Mouse (Mus musculus) limb, embryonic 14.5 days (tissue): ENCODE measurements around the gene Dnah8. TPM values are rescaled to one million over a fixed set of nuclear protein-coding genes. Genes with fewer than 3 reads are reported as not detected.

ENCODE experiments used
- ATAC-seq: fragments of 200-750 bp; cut with Nextera tagmentation; 2 replicates; pipeline ENCODE4 v1.8.0; 2017; ENCODE audit warnings: low read depth, moderate number of reproducible peaks, moderate TSS enrichment; ENCODE audit not compliant: low FRiP score
- DNase-seq: peaks from one replicate; pipeline ENCODE4 v3.0.0-alpha.2; 2015; ENCODE audit warnings: low spot score
- H3K27ac ChIP-seq: fragments of 300-500 bp; sonication (generic); replicated peaks from 2 replicates; pipeline ENCODE4 v1.5.1; 2014; ENCODE audit warnings: low read depth, mild to moderate bottlenecking, low read length, moderate library complexity, mixed read lengths
- H3K27me3 ChIP-seq: fragments of 300-500 bp; sonication (generic); 2 replicates; pipeline ENCODE4 v1.6.1; 2014; ENCODE audit warnings: low read length, mixed read lengths; ENCODE audit not compliant: control insufficient read depth, insufficient read depth
- H3K36me3 ChIP-seq: fragments of 300-500 bp; sonication (generic); 2 replicates; pipeline ENCODE4 v1.6.1; 2014; ENCODE audit warnings: mild to moderate bottlenecking, low read length, moderate library complexity, mixed read lengths; ENCODE audit not compliant: control insufficient read depth, insufficient read depth
- H3K4me1 ChIP-seq: fragments of 300-500 bp; sonication (generic); 2 replicates; pipeline ENCODE4 v1.6.1; 2014; ENCODE audit warnings: antibody characterized with exemption, low read length, mixed read lengths; ENCODE audit not compliant: control insufficient read depth, insufficient read depth
- H3K4me2 ChIP-seq: fragments of 300-500 bp; sonication (generic); replicated peaks from 2 replicates; pipeline ENCODE4 v1.6.1; 2014; ENCODE audit warnings: low read depth, mild to moderate bottlenecking, low read length, moderate library complexity; ENCODE audit not compliant: severe bottlenecking
- H3K4me3 ChIP-seq: fragments of 300-500 bp; sonication (generic); replicated peaks from 2 replicates; pipeline ENCODE4 v1.5.1; 2014; ENCODE audit warnings: low read length
- H3K9ac ChIP-seq: fragments of 300-500 bp; sonication (generic); 2 replicates; pipeline ENCODE4 v1.6.1; 2014; ENCODE audit warnings: mild to moderate bottlenecking, low read depth, low read length, moderate library complexity; ENCODE audit not compliant: severe bottlenecking
- H3K9me3 ChIP-seq: fragments of 300-500 bp; sonication (generic); 2 replicates; pipeline ENCODE4 v1.6.1; 2016; ENCODE audit warnings: low read length; ENCODE audit not compliant: control insufficient read depth
- POLR2A ChIP-seq: fragments of 200-500 bp; IDR thresholded peaks from 2 replicates; pipeline ENCODE4 v1.8.0; 2012; ENCODE audit warnings: inconsistent platforms, mild to moderate bottlenecking, moderate library complexity, borderline replicate concordance; ENCODE audit not compliant: insufficient read depth, insufficient read length; ENCODE audit errors: extremely low read depth
- WGBS: fragments of 180-500 bp; shearing (Covaris S2); extraction: QIAGEN DNeasy Blood & Tissue Kit; methylation state at CpG from one replicate; pipeline ENCODE4 v1.1.7; 2014; 5-methylcytosine and 5-hydroxymethylcytosine counted together
- polyA plus RNA-seq, 2 experiments: library from polyadenylated mRNA; depleted of rRNA in 1 of 2; stranded (reverse) in 1 of 2; unstranded in 1 of 2; fragments of >200 nt; fragmentation: Nextera tagmentation in 1 of 2; extraction: Ambion mirVana in 1 of 2; gene quantifications; 2 replicates each; pipeline versions ENCODE4 v1.2.1 to v1.2.3; 2012 to 2014

Gene Dnah8
- polyA plus RNA-seq, 2 experiments, result 0.69 to 2.1 TPM

GRCm38 (mm10) chr17:30732736-30733135 is 108.6 kb downstream of the Dnah8 start:
- Histone ChIP-seq H3K27ac (no peak overlapping the region), H3K9me3 (peaks cover 2% of the 10 kb centered on the region; the same call in 1 of the 2 replicates), H3K9ac (no peak overlapping the region), H3K27me3 (no peaks in the 10 kb centered on the region), H3K4me1 (no peaks in the 10 kb centered on the region), H3K36me3 (no peaks in the 10 kb centered on the region), H3K4me3 (no peak overlapping the region), H3K4me2 (no peak overlapping the region)
- 70% methylated on average over 3 of the region's 3 CpGs for WGBS
- ATAC-seq (no peak), DNase-seq (no peak)
- TF ChIP-seq POLR2A, result no peak

DNA sequence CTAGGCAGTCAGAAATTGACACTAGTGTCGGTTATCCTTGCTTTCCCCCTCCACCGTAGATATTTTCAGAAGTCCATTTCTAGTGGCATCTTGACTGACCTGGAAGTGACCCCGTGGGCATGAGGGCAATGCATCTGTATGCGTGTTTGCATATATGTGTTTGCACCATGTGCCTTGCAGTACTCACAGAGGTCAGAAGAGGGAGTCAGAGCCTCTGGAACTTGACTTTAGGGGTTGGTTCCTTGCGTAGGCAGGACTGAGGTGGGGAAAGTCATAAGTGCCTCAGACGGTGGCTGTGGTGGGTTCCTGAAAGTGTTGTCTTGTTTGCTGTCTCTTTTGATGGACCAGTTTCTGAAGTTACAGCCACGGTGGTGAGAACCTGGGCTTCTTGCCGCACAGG is 110.6 kb downstream of the Dnah8 start:
- Histone ChIP-seq H3K4me3 (no peak overlapping the region), H3K9ac (no peak overlapping the region), H3K9me3 (peaks cover 2% of the 10 kb centered on the region; the same call in 1 of the 2 replicates), H3K36me3 (no peaks in the 10 kb centered on the region), H3K4me1 (no peaks in the 10 kb centered on the region), H3K27ac (no peak overlapping the region), H3K4me2 (no peak overlapping the region), H3K27me3 (no peaks in the 10 kb centered on the region)
- TF ChIP-seq POLR2A, result no peak
- WGBS, result 91% methylated on average over 8 of the region's 8 CpGs
- ATAC-seq (no peak), DNase-seq (no peak)

- H3K4me2 ChIP-seq, result no peak overlapping the region
- no peak overlapping the region for H3K4me3 ChIP-seq
- DNase-seq, result no peak
- H3K27me3 ChIP-seq, result no peaks in the 10 kb centered on the region
- no peaks in the 10 kb centered on the region for H3K36me3 ChIP-seq
- peaks cover 2% of the 10 kb centered on the region; the same call in 1 of the 2 replicates for H3K9me3 ChIP-seq
- H3K4me1 ChIP-seq, result no peaks in the 10 kb centered on the region
- no peak for ATAC-seq
- H3K9ac ChIP-seq, result no peak overlapping the region
- no peak overlapping the region for H3K27ac ChIP-seq
- TF ChIP-seq POLR2A, result no peak
- 88% methylated on average over 2 of the region's 2 CpGs for WGBS
These were observed 111.3 kb downstream of the Dnah8 start for GRCm38 (mm10) chr17:30735454-30735853.

- Histone ChIP-seq H3K36me3 (no peaks in the 10 kb centered on the region), H3K27me3 (no peaks in the 10 kb centered on the region), H3K9ac (no peak overlapping the region), H3K4me3 (no peak overlapping the region), H3K4me2 (no peak overlapping the region), H3K4me1 (no peaks in the 10 kb centered on the region), H3K27ac (no peak overlapping the region), H3K9me3 (peaks cover 2% of the 10 kb centered on the region; the same call in 1 of the 2 replicates)
- TF ChIP-seq POLR2A, result no peak
- ATAC-seq (no peak), DNase-seq (peak; percentile 6)
- 39% methylated on average over 6 of the region's 6 CpGs for WGBS
These were observed 113.6 kb downstream of the Dnah8 start for GRCm38 (mm10) chr17:30737797-30738196.

DNA sequence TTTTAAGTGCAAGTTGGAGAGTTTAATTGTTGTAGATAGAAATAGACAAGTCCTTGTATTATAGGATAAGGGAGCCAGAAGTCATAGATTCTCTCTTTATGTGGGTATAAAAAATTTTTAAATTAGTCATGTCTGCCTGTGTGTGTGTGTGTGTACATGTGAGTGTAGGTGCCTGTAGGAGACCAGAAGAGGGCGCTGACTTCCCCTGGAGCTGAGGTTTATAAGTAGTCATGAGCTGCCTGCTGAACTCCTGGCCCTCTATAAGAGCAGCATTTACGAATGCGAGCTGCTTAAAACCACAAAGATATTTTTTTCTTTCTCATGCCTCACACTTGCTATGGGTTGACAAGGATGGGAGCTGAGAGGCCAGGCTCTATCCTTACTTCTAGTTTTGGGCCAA is 115.6 kb downstream of the Dnah8 start:
- WGBS, result 86% methylated on average over 3 of the region's 3 CpGs
- Histone ChIP-seq H3K36me3 (no peaks in the 10 kb centered on the region), H3K9ac (no peak overlapping the region), H3K27ac (no peak overlapping the region), H3K9me3 (peaks cover 2% of the 10 kb centered on the region; the same call in 1 of the 2 replicates), H3K4me3 (no peak overlapping the region), H3K27me3 (no peaks in the 10 kb centered on the region), H3K4me2 (no peak overlapping the region), H3K4me1 (no peaks in the 10 kb centered on the region)
- TF ChIP-seq POLR2A, result no peak
- ATAC-seq, result no peak
- DNase-seq, result no peak

- TF ChIP-seq POLR2A, result no peak
- Histone ChIP-seq H3K9ac (no peak overlapping the region), H3K4me3 (no peak overlapping the region), H3K9me3 (no peaks in the 10 kb centered on the region), H3K27me3 (no peaks in the 10 kb centered on the region), H3K4me2 (no peak overlapping the region), H3K36me3 (no peaks in the 10 kb centered on the region), H3K4me1 (no peaks in the 10 kb centered on the region), H3K27ac (no peak overlapping the region)
- DNase-seq (no peak), ATAC-seq (no peak)
- 68% methylated on average over 3 of the region's 3 CpGs for WGBS
These were observed 119.8 kb downstream of the Dnah8 start for GRCm38 (mm10) chr17:30743947-30744346.
